Mouse (Mus musculus): Measurements from ENCODE around the gene Kcnk5. TPM values are rescaled to one million over a fixed set of nuclear protein-coding genes. Genes with fewer than 3 reads are reported as not detected.

Kcnk5 gene
- total RNA-seq, 2 experiments from 2014 or later, result 0.57 to 0.59 TPM

DNA sequence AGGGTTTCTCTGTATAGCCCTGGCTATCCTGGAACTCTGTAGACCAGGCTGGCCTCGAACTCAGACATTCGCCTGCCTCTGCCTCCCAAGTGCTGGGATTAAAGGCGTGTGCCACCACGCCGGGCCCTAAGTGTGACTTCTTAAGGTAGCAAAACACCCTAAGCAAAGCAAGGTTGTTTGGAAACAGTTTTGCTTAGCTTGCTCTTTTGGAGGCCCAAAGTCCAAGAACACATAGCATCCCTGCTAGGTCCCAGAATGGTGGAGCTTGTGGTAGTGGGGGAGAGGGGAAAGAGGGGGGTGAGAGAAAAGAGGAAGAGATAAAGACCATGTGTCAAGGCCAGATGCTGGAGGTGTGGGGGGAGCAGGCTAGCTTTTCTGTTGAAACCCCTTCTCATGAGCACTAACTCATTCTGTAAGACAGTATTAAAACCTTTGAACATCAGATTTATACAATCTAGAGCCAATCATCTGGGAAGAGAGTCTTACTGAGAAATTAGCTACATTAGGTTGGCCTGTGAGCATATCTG lies 21.1 kb upstream of the Kcnk5 start:
- no peak for DNase-seq (ENCODE audit: low spot score)

DNA sequence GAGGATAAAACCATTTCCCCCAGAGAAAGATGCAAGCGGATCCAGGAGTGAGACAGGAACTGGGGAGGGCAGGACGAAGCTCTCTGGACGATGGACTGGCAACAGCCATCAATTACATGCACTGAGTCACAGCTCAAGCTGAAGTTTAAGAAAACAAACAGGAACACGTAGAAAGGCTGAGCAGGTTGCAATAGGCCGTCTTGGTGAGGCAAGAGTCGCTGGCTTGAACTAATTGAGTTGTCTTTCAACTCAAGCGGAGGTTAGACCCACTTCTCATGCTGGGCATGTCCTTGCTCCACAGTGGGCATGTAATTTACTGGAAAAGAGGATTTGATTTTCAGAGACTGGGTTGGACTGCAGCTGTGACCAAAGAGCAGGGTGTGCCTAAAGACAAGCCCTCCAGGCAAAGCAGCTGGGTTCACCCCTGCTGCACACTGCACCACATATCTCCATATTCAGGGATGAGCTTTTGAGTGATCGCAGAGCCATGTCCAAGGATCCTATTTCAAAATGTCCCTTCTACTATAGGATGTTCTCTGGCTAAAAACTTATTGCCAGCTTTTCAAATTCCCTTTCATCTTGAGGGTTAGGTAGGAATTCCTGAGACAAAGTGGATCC lies 19.6 kb upstream of the Kcnk5 start:
- no peak for DNase-seq (ENCODE audit: low spot score)

DNA sequence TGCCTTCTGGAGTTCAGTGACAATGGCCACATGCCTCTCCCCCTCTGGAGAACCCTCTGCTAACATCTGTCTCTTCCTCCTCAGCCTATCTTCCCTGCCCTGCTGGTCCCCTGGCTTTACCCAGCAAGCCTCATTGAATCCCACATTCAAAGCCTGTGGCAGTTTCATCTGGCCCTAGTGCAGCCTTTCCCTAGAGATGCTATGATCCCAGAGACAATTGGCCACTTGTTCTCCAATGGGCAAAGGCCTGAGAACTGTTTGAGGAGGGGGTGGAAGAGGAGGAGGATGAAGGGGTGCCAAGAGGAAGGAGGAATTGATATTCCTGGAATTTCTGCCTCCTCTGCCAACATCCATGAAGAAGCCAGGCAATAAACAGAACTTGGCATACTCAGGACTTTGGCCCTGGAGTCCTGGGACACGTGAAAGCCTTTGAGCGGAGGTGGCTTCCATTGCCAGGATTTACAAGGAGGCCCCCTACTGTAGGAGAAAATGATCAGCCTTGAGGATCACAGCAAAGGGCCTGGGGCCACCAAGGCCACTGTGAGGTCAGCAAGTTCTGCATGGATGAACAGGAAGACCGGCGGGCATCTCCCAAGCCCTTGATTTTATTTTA lies 11.6 kb upstream of the Kcnk5 start:
- DNase-seq (ENCODE audit: low spot score), result no peak

DNA sequence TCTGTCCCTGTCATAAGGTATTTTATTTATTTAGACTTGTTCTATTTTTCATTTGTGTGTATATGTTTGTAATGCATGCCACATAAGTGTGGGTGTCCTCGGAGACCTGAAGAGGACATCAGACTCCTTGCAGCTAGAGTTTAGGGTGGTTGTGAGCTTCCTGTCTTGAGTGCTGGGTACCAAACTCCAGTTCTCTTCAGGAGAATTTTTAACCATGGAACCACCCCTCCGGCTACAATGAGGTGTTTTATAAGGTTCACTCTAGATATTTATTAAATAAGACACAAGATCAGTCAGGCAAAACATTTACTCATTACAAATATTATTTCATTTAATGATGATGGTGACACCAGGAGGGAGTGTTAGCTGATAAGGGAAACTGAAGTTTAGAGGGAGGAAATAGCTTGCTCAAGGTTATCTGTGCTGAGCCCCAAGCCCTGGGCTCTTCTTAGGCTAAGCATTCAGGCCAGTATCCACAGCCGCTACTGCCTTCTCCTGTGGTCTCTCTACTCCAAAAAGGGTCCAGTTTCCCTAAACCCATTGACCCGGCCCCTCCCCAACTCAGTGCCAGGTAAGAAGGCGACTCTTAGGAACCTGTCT lies 9.6 kb upstream of the Kcnk5 start:
- no peak for DNase-seq (ENCODE audit: low spot score)

DNA sequence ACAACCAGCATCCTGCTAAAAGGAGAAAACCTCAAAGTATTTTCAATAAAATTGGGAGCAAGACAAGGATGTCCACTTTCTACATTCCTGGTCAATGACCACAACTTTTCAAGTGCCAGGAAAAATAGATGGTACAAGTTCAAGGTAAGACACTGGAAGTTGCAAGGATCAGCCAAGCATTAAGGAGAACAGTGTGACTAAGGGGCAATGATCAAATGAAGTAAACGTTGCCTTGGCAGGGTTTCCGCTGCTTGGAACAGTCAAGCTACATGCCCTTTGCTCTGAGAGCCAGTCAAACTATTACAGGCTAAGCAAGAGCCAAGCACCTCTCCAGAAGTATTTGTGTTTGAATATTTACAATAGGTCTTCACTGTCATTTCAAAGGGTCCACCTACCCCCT lies 8.1 kb upstream of the Kcnk5 start:
- DNase-seq (ENCODE audit: low spot score), result no peak

DNA sequence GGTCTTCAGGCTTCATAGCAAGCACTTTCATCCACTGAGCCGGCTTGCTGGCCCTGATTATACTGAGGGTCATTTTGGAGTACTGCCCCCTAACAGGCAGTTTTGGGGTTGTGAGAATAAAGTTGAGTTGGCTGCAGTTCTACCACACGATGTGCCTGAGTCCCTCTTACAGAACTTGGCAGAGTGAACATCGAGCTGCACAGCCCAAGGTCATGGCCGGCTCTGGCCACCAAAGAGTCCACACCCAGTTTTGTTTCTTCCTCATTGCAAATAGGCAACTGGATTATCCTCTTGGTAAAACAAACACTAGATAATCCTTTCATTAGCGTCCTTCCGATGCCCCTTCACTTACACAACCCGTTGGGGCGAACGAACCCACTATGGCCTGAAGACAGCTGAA lies 3.8 kb upstream of the Kcnk5 start:
- no peak for DNase-seq (ENCODE audit: low spot score)

DNA sequence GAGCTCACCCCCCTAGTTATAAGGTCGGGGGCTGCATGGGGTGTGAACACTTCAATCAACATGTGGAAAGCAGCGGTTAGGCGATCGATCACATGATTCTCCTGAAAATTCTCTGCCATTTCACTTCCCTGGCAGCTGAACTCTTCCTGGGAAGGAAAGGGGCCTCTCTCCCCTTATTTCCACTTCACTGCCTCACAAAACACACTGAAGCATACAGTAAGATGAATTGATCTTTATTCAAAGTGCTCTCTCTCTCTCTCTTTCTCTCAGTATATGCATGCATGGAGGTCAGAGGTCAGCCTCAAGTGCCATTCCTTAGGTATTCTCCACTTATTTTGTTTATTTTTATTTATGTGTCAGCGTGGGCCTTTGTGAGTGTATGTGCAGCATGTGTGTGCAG lies 2.1 kb upstream of the Kcnk5 start:
- no peak for DNase-seq (ENCODE audit: low spot score)

DNA sequence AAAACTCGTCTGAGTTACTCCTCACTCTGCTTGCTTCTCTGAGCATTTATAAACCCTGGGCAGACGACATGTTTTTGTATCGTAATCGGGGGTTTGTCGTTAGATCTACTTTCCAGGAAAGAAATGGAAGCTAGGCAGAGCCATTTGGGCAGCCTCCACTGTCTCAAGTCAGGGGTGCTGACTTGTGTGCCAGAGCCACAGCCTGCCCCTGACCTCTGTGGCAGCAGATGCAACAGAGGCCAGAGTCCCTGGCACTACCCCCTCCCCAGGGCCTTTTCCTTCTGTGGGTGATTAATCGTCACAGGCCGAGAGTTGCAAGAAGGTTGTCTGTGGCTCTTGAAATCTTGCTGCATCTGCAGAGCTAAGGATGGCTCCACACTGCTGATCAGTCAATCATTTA lies 987 bp upstream of the Kcnk5 start:
- no peak for DNase-seq (ENCODE audit: low spot score)

DNA sequence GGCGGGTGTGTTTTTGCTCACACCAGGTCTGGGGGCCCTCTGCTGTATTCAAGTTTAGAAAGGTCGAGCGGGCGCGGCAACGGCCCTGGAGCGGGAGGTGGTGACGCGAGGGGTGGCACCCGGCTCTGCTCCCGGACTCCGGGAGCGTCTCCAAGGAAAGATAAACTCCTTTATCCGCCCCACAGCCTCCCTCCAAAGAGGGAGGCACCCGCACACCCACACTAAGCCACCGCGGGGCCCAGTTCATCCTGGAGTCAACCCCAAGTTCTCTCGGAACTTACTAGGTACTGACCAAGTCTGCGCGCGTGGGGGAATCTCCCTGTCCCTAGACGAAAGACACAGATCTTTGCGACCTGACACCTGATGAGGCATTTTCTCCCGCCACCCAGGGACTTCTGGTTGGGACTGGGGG lies 852 bp downstream of the Kcnk5 start:
- DNase-seq (ENCODE audit: low spot score), result no peak

DNA sequence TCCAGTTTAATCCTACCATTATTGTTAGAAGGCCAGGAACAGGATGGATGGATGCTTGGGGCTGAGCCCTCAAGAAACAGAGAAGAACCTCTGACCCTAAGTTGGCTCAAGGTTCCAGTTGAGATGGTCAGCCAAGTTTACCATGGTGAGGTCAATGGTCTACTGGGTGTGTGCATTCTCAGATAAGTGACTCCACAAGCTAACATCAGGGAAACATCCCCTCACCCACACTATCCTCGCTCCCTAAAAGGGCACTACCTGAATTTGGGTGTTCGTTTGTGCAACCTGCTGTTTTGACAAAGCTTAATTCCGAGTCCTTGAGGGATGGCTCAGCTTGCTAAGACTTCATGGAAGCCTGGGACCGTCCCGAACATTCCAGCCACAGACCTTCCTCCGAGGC lies 1.3 kb downstream of the Kcnk5 start:
- no peak for DNase-seq (ENCODE audit: low spot score)

DNA sequence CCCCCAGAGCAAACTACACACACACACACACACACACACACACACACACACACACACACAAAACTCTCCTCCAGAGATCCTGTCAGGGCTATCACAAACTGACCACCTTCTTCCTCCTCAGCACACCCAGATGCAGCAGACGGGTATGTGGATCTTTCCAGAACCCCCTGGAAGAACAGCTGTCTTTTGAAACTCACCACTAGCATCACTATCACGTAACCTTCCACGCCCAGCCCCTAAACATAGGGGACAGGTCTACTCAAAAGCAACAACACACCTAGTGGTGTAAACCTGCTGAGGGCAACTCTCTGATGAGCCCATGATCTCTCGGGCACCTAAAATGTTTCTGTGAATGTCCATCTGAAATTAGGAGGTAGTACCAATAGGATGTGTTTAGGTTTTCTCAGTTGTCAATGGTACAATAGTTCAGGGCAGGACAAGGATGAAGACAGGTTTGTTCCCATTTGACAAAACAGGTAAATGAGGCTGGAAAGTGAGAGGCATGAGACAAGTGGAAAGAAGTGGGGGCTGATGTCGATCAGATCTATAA lies 1.8 kb downstream of the Kcnk5 start:
- no peak for DNase-seq (ENCODE audit: low spot score)

DNA sequence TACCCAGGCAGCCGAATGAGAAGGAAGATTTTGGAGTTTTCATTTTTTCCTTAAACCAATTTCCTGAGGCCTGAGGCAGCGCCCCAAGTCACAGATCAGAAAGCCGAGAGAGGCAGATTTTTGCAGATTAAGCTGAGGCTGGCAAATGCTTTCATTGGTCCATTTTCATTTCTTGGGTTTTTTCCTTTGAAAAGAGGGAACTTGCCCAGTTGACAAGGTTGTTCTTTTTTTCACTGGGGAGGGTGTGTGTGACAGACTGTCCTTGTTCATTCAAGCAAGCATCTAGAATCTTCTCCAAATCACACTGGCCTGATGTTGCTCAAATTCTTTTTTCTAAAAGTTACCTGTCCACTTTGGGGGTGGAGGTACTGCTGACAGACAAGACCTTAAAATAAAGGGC lies 2.5 kb downstream of the Kcnk5 start:
- DNase-seq (ENCODE audit: low spot score), result no peak

DNA sequence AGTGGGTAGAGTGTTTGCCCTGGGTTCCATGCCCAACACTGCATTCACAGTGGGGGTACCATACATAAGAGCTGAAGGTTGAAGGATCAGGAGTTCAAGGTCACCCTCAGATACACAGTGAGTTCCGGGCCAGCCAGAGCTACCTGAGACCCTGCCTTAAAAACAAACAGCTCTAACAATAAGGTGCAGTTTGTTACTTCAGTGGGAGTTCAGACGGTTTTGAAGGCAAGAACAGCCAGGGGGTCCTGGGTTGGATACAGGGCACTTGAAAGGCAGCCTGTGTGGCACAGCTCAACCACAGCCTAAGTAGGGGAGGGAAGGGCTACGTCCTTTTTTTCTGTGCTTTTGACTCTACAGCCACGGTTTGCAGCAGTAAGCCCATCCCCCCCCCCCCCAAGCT lies 3.0 kb downstream of the Kcnk5 start:
- DNase-seq (ENCODE audit: low spot score), result no peak

DNA sequence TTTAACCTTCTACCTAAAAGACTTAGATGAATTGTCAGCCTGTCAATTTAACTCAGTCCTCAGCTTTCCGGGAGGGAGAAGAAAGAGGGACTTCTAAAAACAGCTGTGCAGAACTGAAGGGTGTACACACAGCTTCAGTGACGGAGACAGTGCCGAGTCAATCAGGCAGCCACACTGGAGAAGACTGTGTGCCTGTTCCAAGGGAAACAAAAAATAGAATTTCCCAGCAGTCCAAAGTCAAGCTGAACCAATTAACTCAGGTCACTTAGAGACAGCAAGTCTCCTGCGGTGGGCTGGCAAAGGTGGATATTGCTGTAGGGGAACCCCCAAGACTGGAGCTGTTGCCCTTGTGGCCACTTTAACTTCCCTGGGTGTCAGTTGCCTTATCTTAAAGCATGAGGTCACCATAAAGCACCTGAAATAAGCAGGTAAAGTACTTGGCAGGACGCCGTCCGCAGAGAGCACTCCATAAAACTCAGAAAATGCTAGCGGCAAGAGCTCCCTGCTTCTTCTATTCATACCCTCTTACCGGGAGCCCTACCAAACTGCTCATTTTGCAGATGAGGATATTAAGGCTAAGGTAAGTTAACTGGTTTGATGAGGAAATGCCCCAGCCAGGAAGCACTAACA lies 4.0 kb downstream of the Kcnk5 start:
- DNase-seq (ENCODE audit: low spot score), result no peak

DNA sequence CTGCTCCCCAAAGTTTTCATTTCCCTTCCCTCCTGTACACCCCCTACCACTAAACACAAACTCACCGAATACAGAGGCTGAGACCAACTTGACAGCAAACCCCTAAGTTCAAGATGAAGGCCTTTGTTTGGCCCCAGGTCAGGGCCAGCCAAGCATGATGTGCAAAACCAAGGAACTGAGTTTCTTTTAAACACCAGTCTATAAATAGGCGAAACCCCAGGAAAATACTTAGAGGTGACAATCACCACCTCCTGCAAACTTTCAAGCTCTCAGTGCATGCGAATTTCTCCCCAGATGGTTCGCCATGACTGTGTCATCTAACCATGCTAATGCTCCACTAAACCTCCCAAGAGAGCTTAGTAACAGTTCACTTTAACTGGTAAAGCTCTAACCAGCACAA lies 5.9 kb downstream of the Kcnk5 start:
- DNase-seq (ENCODE audit: low spot score), result no peak

DNA sequence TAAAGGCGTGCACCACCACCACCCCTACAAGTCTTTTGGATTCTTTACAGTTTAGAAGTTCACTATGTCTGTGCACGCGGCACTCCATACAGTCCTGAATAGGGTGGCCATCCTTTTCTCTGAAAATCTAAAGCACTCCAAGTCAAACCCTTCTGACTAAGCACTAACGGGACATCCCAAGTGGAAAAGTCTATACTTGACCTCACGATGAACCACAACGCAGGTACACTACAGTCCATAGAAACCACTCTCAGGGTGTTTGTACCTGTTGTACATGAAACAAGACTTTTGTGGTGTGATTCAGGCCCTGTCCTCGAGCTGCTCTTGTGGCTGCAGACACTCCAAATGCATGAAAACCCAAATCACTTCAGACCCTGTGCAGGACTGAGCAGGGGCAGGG lies 6.5 kb downstream of the Kcnk5 start:
- DNase-seq (ENCODE audit: low spot score), result no peak

DNA sequence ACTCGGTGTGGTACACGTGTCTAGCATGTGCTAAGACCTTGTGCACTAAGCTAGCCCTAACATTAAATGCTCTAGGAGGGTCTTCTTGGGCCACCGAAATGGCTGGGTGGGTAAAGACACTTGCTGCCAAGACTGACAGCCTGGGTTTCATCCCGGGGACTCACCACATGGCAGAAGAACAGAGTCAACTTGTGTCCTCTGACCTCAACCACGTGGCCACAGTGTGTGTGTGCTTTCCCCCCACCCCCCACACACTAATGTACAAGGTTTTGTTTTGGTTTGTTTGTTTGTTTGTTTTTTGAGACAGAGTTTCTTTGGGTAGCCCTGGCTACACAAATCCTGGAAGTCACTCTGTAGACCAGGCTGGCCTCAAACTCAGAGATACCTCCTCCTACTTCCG lies 6.9 kb downstream of the Kcnk5 start:
- no peak for DNase-seq (ENCODE audit: low spot score)

DNA sequence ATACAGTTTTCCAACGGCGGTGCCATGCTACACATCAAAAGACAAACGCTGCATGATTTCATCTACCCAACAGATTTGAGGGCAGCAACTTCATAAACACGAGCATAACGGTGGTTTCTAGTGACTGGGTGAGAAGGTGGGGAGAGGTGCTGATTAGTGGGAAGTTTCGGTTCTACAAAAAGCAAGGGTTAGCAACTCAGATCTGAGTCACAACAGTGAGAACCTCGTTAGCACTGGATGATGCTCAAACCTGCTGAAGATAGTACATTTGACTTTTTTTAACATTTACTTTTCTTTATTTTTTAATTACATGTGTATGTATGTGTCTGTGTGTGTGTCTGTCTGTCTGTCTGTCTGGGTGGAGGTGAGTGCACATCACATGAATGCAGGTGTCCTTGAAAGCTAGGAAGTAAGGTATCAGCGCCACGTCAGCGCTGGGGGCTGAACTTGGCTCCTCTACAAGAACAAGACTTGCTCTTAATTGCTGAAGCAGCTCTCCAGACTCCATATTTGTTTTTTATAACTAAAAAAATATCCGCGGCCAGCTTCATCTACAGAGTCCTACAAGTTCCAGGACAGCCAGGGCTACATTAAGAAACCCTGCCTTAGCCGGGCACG lies 7.6 kb downstream of the Kcnk5 start:
- DNase-seq (ENCODE audit: low spot score), result no peak

DNA sequence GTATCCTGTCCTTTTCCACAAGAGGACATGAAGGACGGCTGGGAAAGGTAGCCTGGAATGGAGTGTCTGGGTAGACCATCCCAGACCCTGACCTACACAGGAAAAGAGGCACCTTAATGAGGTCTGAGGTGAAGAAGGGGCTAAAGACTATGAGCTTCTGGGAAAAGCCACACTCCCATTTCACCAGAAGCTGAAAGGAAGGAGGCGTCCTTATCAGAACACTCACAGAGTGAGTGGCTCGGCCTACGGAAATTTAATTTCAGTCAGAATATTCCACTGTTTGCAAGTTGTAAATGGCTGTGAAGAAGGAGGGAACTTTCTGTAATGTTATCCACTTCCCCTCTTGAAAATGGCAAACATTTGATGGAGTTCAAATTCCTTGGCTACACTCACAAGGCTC lies 8.7 kb downstream of the Kcnk5 start:
- no peak for DNase-seq (ENCODE audit: low spot score)

DNA sequence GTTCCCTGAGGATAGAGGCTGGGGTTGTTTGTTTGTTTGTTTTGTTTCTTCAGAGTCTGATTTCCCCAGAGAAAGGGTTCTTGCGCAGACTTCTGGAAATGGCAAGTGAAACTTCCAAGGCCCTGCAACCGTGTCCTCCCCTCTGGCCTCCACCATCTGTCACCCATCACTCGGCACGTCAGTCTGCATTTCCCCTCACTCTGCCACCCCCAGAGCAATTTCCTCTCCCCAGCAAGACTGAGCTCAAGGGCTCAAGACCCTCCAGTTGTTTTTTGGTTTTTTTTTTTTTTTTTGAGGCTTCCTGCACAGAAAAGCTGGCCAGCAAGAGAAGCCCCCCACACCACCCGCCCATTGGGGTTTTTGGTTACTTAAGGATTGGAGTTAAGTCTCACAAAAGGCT lies 9.1 kb downstream of the Kcnk5 start:
- DNase-seq (ENCODE audit: low spot score), result no peak

DNA sequence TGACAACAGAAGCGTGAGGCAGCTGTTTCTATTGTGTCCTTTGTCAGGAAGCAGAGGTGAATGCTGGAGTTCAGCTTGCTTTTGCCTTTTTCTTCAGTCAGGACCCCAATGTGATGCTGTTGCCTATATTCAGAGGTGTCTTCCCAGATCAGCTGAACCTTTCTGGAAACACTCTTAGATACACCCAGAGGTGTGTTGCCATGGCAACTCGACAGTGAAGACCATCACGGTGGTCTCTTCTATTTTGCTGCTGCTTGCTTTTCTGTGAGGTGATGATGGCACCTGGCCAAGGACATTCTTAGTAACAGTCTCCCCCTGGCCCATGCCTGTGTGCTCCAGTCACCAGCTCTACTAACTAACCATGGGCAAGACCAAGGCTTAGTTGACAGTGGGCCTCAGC lies 9.8 kb downstream of the Kcnk5 start:
- DNase-seq (ENCODE audit: low spot score), result no peak

DNA sequence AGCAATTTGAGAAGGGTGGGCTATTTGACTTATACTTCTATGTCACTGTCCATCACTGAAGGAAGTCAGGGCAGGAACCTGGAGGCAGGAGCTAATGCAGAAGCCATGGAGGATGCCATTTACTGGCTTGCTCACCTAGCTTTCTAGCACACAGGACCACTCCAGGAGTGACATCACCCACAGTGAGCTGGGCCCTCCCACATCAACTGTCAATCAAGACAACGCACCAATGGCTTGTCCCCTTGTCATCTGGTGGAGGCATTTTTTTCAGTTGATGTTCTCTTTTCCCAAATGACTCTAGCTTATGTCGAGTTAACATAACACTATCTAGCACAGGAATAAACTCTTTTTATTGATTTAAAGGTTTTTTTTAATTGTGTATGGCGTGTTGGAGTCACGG lies 12.4 kb downstream of the Kcnk5 start:
- no peak for DNase-seq (ENCODE audit: low spot score)

All from gastrocnemius, adult 18-20 months (tissue).